Mouse (Mus musculus): Measurements from ENCODE around the gene Lyzl6. TPM values are rescaled to one million over a fixed set of nuclear protein-coding genes. Genes with fewer than 3 reads are reported as not detected.

Lyzl6 gene
- polyA plus RNA-seq, 1 experiment from 2014 or later: not detected

DNA sequence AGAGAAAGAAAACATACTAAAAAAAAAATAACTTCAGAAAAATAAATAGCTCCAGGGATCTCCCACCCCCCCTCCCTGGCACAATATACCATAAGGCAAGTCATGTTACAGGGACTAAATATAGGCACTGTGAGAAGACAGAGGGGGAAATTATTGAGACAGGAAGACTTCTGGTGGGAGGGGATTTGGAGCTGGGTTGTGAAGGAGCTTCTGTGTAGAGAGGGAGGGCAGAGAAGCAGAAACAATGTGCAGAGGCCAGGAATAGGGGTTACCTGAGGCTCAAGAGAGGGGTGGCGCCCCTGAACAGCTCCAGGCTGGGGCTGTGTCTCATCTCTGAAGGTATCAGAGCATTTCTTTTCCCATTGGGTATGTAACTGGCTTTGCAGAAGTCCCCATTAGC is 27.0 kb upstream of the Lyzl6 start:
- no peak overlapping the region for H3K4me3 ChIP-seq (ENCODE audit: low read depth, low read length)
- no peak overlapping the region for H3K4me2 ChIP-seq (ENCODE audit: low read length)
- H3K9me3 ChIP-seq (replicated peaks; ENCODE audit: control insufficient read depth, low read length, poor library complexity, severe bottlenecking): no peaks in the 10 kb centered on the region

DNA sequence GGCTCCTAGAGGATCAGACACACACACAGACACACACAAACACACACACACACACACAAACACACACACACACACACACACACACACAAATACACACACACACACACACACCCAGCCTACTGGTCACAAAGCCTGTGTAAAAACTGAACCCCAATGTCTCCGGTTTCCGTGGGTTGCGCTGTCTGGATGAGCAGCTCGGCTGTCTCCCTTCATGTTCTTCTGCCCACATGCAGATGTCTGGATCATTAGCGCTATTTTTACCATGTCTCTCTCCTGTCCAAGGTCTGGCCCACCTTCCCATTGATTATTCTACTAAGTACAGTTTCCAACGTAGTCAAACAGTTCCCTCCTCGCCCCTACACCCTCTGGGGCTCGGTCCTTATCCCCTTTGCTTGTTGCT is 24.4 kb upstream of the Lyzl6 start:
- no peak overlapping the region for H3K4me3 ChIP-seq (ENCODE audit: low read depth, low read length)
- no peak for ATAC-seq
- no peak overlapping the region for H3K27ac ChIP-seq (ENCODE audit: low read length)
- H3K4me1 ChIP-seq (ENCODE audit: control insufficient read depth, insufficient read depth, low read length): peaks cover 21% of the 10 kb centered on the region
- no peaks in the 10 kb centered on the region for H3K27me3 ChIP-seq (ENCODE audit: control insufficient read depth, insufficient read depth, low read depth, low read length)
- no peaks in the 10 kb centered on the region for H3K36me3 ChIP-seq (ENCODE audit: control insufficient read depth, insufficient read depth, low read length)
- no peak overlapping the region for H3K4me2 ChIP-seq (ENCODE audit: low read length)
- H3K9ac ChIP-seq (ENCODE audit: low read depth, low read length): no peak overlapping the region
- H3K9me3 ChIP-seq (replicated peaks; ENCODE audit: control insufficient read depth, low read length, poor library complexity, severe bottlenecking): no peaks in the 10 kb centered on the region
- 87% methylated on average over 8 of the region's 8 CpGs for WGBS

More for the DNA sequence above, 27.0 kb upstream of the Lyzl6 start:
- 29% methylated on average over 1 of the region's 1 CpGs for WGBS
- H3K36me3 ChIP-seq (ENCODE audit: control insufficient read depth, insufficient read depth, low read length): no peaks in the 10 kb centered on the region
- H3K27me3 ChIP-seq (ENCODE audit: control insufficient read depth, insufficient read depth, low read depth, low read length): no peaks in the 10 kb centered on the region
- ATAC-seq: 0 out of 2 replicates have a peak, but pooled peaks have one; percentile 37
- H3K9ac ChIP-seq (ENCODE audit: low read depth, low read length): no peak overlapping the region
- no peak overlapping the region; the same call in 1 of the 2 replicates for H3K27ac ChIP-seq (ENCODE audit: low read length)
- H3K4me1 ChIP-seq (ENCODE audit: control insufficient read depth, insufficient read depth, low read length): peaks cover 21% of the 10 kb centered on the region

DNA sequence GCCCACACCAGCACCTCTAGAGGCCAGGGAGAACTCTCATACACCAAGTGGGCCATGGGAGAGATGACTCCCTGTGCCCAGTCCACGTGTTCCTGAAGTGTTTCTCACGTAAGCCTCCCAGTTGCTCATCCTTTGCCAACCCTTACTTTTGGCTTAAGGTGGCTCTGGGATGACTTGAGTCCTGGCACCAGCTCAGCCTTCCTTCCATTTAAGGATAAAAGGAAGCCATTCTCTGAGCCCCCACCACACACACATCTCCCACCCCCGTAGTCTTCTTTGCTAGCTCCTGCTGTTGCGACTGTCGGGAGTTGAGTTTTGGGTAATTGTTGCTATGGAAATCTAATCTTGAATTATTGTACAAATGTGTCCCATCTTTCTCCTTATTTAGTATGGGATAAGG is 23.9 kb upstream of the Lyzl6 start:
- no peaks in the 10 kb centered on the region for H3K9me3 ChIP-seq (replicated peaks; ENCODE audit: control insufficient read depth, low read length, poor library complexity, severe bottlenecking)
- no peak overlapping the region for H3K4me3 ChIP-seq (ENCODE audit: low read depth, low read length)
- H3K4me2 ChIP-seq (ENCODE audit: low read length): no peak overlapping the region
- 73% methylated on average over 5 of the region's 5 CpGs for WGBS
- no peaks in the 10 kb centered on the region for H3K27me3 ChIP-seq (ENCODE audit: control insufficient read depth, insufficient read depth, low read depth, low read length)
- ATAC-seq: no peak
- H3K36me3 ChIP-seq (ENCODE audit: control insufficient read depth, insufficient read depth, low read length): no peaks in the 10 kb centered on the region
- H3K27ac ChIP-seq (ENCODE audit: low read length): no peak overlapping the region
- no peak overlapping the region for H3K9ac ChIP-seq (ENCODE audit: low read depth, low read length)
- H3K4me1 ChIP-seq (ENCODE audit: control insufficient read depth, insufficient read depth, low read length): peaks cover 21% of the 10 kb centered on the region

DNA sequence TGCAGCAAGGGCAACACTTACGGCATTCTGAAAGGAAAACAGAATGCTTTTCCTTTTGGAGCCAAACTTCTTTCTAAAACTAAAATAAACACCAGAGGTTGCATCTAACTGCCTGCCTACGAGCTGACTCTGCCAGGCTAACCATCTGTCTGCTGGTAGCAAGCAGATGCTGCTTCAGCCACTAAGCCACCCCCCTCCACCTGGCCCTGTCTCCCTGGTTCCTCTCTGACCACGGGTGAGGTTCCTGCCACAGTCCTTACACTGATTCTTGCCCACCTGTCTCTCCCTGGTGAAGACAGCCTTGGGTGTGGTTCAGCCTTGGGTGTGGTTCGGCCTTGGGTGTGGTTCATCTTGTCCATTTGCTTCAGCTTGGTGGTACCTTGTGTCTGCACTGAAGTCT is 23.2 kb upstream of the Lyzl6 start:
- WGBS: 66% methylated on average over 4 of the region's 4 CpGs
- no peak overlapping the region for H3K4me2 ChIP-seq (ENCODE audit: low read length)
- no peaks in the 10 kb centered on the region for H3K36me3 ChIP-seq (ENCODE audit: control insufficient read depth, insufficient read depth, low read length)
- H3K27me3 ChIP-seq (ENCODE audit: control insufficient read depth, insufficient read depth, low read depth, low read length): no peaks in the 10 kb centered on the region; the same call in 1 of the 2 replicates
- H3K4me3 ChIP-seq (ENCODE audit: low read depth, low read length): no peak overlapping the region
- no peaks in the 10 kb centered on the region for H3K9me3 ChIP-seq (replicated peaks; ENCODE audit: control insufficient read depth, low read length, poor library complexity, severe bottlenecking)
- ATAC-seq: no peak
- no peak overlapping the region for H3K9ac ChIP-seq (ENCODE audit: low read depth, low read length)
- peaks cover 15% of the 10 kb centered on the region for H3K4me1 ChIP-seq (ENCODE audit: control insufficient read depth, insufficient read depth, low read length)
- H3K27ac ChIP-seq (ENCODE audit: low read length): no peak overlapping the region

DNA sequence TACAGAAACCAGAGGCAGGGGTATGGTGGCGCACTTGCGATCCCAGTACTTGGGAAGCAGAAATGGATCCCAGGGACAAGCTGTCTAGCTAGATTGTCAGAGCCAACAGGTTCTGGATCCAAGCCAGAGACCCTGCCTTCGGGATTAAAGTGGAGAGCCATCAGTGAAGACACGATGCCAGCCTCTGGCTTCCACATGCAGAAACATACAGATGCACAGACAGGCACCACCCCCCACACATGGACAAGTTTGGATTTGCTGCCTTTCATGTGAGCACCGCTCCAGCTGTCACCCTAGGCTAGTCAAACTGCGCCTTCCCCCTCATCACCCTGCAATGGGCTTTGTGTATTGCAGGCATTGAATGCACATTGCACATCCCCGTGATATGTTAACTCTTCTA is 19.5 kb upstream of the Lyzl6 start:
- Histone ChIP-seq H3K36me3 (ENCODE audit: control insufficient read depth, insufficient read depth, low read length) (no peaks in the 10 kb centered on the region), H3K27ac (ENCODE audit: low read length) (no peak overlapping the region), H3K9ac (ENCODE audit: low read depth, low read length) (no peak overlapping the region), H3K4me1 (ENCODE audit: control insufficient read depth, insufficient read depth, low read length) (peaks cover 14% of the 10 kb centered on the region), H3K27me3 (ENCODE audit: control insufficient read depth, insufficient read depth, low read depth, low read length) (peaks cover 5% of the 10 kb centered on the region), H3K9me3 (replicated peaks; ENCODE audit: control insufficient read depth, low read length, poor library complexity, severe bottlenecking) (no peaks in the 10 kb centered on the region), H3K4me2 (ENCODE audit: low read length) (no peak overlapping the region), H3K4me3 (ENCODE audit: low read depth, low read length) (no peak overlapping the region)
- 66% methylated on average over 7 of the region's 7 CpGs for WGBS
- ATAC-seq: no peak

DNA sequence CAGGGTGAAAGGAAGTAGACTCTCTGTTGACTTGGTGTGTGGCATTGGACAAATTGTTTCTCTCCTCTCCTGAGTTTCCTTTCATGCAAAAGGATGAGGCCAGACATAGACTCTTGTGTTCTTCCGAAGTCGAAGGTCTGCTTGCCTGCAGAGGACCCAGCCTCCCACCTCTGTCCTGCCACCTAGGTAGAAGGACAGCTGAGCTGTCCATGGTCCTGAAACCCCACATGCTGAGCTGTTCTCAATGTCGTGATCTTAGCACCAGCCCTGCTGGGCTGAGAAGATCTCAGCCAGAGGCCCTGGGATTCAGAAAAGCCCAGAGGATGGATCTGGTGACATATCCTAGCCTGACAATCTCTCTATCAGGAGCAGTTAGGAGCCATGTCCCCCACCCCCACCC is 17.8 kb upstream of the Lyzl6 start:
- H3K4me2 ChIP-seq (ENCODE audit: low read length): no peak overlapping the region
- H3K4me3 ChIP-seq (ENCODE audit: low read depth, low read length): no peak overlapping the region
- H3K27ac ChIP-seq (ENCODE audit: low read length): peak overlapping the region; percentile 5; the same call in 1 of the 2 replicates
- H3K9ac ChIP-seq (ENCODE audit: low read depth, low read length): no peak overlapping the region
- no peaks in the 10 kb centered on the region for H3K36me3 ChIP-seq (ENCODE audit: control insufficient read depth, insufficient read depth, low read length)
- 3% methylated on average over 3 of the region's 3 CpGs for WGBS
- peaks cover 21% of the 10 kb centered on the region for H3K27me3 ChIP-seq (ENCODE audit: control insufficient read depth, insufficient read depth, low read depth, low read length)
- H3K4me1 ChIP-seq (ENCODE audit: control insufficient read depth, insufficient read depth, low read length): peaks cover 14% of the 10 kb centered on the region
- H3K9me3 ChIP-seq (replicated peaks; ENCODE audit: control insufficient read depth, low read length, poor library complexity, severe bottlenecking): no peaks in the 10 kb centered on the region
- no peak for ATAC-seq

DNA sequence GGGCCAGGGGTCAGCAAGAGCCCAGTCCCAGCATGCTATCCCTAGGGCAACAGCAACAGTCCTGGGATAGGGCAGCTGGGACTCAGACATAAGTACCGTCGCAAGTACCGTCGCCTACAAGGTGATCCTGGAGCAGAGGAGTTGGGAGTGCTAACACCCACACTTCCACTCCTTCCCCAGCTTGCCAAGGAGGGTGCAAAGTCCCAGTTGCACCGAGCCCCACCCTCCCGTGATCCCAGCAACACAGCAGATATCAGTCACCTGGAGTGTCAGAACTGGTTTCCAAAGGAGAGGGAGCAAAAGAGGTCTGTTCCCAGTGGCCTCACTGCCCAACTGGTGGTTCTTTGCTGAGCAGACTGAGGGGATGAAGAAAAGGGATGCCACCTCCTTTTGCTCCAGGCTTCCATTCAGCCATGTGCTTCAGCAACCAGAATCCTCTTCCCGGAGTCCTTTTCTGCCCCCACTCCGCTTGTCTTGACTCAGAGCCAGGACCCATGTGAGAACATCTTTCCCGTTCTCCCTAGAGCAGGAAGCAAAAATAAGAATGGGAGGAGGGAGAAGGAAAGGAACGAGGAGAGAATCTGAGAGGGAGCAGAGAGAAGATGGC is 14.8 kb upstream of the Lyzl6 start:
- H3K36me3 ChIP-seq (ENCODE audit: control insufficient read depth, insufficient read depth, low read length): no peaks in the 10 kb centered on the region
- H3K4me2 ChIP-seq (ENCODE audit: low read length): no peak overlapping the region
- H3K27me3 ChIP-seq (ENCODE audit: control insufficient read depth, insufficient read depth, low read depth, low read length): peaks cover 50% of the 10 kb centered on the region
- no peak overlapping the region for H3K4me3 ChIP-seq (ENCODE audit: low read depth, low read length)
- ATAC-seq: no peak
- 81% methylated on average over 10 of the region's 10 CpGs for WGBS
- H3K27ac ChIP-seq (ENCODE audit: low read length): no peak overlapping the region
- H3K9ac ChIP-seq (ENCODE audit: low read depth, low read length): no peak overlapping the region
- H3K4me1 ChIP-seq (ENCODE audit: control insufficient read depth, insufficient read depth, low read length): peaks cover 28% of the 10 kb centered on the region
- H3K9me3 ChIP-seq (replicated peaks; ENCODE audit: control insufficient read depth, low read length, poor library complexity, severe bottlenecking): no peaks in the 10 kb centered on the region

DNA sequence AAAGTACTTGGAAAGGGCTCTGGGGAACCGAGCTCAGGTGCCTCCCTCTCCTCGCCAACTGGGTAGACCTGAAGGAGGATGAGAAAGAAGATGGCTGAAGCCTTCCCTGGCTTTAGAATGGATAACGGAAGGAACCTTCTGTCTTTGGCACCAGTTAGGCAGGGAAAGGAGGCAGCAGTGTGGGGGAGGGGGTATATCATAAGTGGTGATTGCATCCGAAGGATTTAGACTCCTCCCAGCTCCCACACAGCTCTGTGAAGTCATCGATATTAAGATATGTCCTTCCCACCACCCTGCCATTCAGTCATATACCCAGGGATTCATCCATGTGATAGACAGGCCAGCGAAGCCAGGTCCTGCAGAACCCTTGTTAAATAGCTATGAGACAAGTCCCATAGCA is 12.7 kb upstream of the Lyzl6 start:
- Histone ChIP-seq H3K9me3 (replicated peaks; ENCODE audit: control insufficient read depth, low read length, poor library complexity, severe bottlenecking) (no peaks in the 10 kb centered on the region), H3K27me3 (ENCODE audit: control insufficient read depth, insufficient read depth, low read depth, low read length) (peaks cover 65% of the 10 kb centered on the region), H3K36me3 (ENCODE audit: control insufficient read depth, insufficient read depth, low read length) (no peaks in the 10 kb centered on the region), H3K4me1 (ENCODE audit: control insufficient read depth, insufficient read depth, low read length) (peaks cover 25% of the 10 kb centered on the region), H3K27ac (ENCODE audit: low read length) (no peak overlapping the region), H3K9ac (ENCODE audit: low read depth, low read length) (no peak overlapping the region), H3K4me3 (ENCODE audit: low read depth, low read length) (no peak overlapping the region), H3K4me2 (ENCODE audit: low read length) (no peak overlapping the region)
- 78% methylated on average over 6 of the region's 6 CpGs for WGBS
- no peak for ATAC-seq

DNA sequence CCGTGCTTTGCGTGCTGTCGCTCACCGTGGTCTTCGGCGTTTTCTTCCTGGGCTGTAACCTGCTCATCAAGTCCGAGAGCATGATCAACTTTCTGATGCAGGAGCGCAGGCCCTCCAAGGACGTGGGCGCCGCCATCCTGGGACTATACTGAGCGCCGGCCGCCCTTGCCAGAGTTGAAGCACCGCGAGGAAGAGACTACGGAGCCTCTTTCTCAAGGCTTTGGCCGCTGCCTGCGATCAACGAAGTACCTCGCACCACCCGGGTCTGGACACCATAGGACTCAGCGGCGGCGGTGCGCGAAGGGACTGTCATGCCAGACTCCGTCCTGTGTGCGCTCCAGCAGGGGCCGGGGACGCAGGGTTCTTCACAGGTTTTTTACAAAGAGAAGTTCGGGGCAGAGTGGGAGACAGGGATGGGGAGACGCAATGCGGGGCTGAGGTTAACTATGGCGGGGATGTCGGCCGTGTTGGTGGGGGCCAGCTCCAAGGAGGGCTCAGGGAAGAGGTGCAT is 11.3 kb upstream of the Lyzl6 start:
- Histone ChIP-seq H3K9me3 (replicated peaks; ENCODE audit: control insufficient read depth, low read length, poor library complexity, severe bottlenecking) (no peaks in the 10 kb centered on the region), H3K9ac (ENCODE audit: low read depth, low read length) (peak overlapping the region; percentile 46), H3K4me2 (ENCODE audit: low read length) (peak overlapping the region; percentile 84), H3K27ac (ENCODE audit: low read length) (no peak overlapping the region), H3K27me3 (ENCODE audit: control insufficient read depth, insufficient read depth, low read depth, low read length) (peaks cover 70% of the 10 kb centered on the region), H3K4me1 (ENCODE audit: control insufficient read depth, insufficient read depth, low read length) (peaks cover 15% of the 10 kb centered on the region), H3K36me3 (ENCODE audit: control insufficient read depth, insufficient read depth, low read length) (no peaks in the 10 kb centered on the region), H3K4me3 (ENCODE audit: low read depth, low read length) (peak overlapping the region; percentile 48)
- ATAC-seq: no peak; the same call in 1 of the 2 replicates
- 2% methylated on average over 36 of the region's 37 CpGs for WGBS
